Mouse (Mus musculus) midbrain, embryonic 15.5 days (tissue): ENCODE results near the gene Gdap1l1. TPM values are rescaled to one million over a fixed set of nuclear protein-coding genes. Genes with fewer than 3 reads are reported as not detected.
"Not testable (repeated sequence)": the region's sequence is repeated elsewhere in the genome, so short reads cannot be mapped to it uniquely, and the experiment has no call there.

Experiments used
- ATAC-seq: fragments of 200-750 bp; cut with Nextera tagmentation; replicated peaks from 2 replicates; pipeline ENCODE4 v1.8.0; 2017; ENCODE audit warnings: moderate TSS enrichment
- H3K27ac ChIP-seq: fragments of 300-500 bp; sonication (generic); 2 replicates; pipeline ENCODE4 v1.5.1; 2015; ENCODE audit warnings: mild to moderate bottlenecking, inconsistent platforms
- H3K27me3 ChIP-seq: fragments of 300-500 bp; sonication (generic); replicated peaks from 2 replicates; pipeline ENCODE4 v1.6.1; 2015; ENCODE audit warnings: inconsistent platforms
- H3K36me3 ChIP-seq: fragments of 300-500 bp; sonication (generic); replicated peaks from 2 replicates; pipeline ENCODE4 v1.6.1; 2015; ENCODE audit warnings: inconsistent platforms
- H3K4me1 ChIP-seq: fragments of 300-500 bp; sonication (generic); 2 replicates; pipeline ENCODE4 v1.6.1; 2015; ENCODE audit warnings: inconsistent platforms
- H3K4me2 ChIP-seq: fragments of 300-500 bp; sonication (generic); 2 replicates; pipeline ENCODE4 v1.6.1; 2015; ENCODE audit warnings: inconsistent platforms, mild to moderate bottlenecking, moderate library complexity
- H3K4me3 ChIP-seq: fragments of 300-500 bp; sonication (generic); 2 replicates; pipeline ENCODE4 v1.5.1; 2015; ENCODE audit warnings: mild to moderate bottlenecking, inconsistent platforms
- H3K9ac ChIP-seq: fragments of 300-500 bp; sonication (generic); 2 replicates; pipeline ENCODE4 v1.6.1; 2015; ENCODE audit warnings: mild to moderate bottlenecking, inconsistent platforms
- H3K9me3 ChIP-seq: fragments of 300-500 bp; sonication (generic); 2 replicates; pipeline ENCODE4 v1.6.1; 2016; ENCODE audit warnings: inconsistent platforms
- WGBS: fragments of 180-500 bp; shearing (Covaris S2); methylation state at CpG from one replicate; pipeline ENCODE4 v1.1.7; 2015; ENCODE audit warnings: mixed read lengths; 5-methylcytosine and 5-hydroxymethylcytosine counted together
- polyA plus RNA-seq: library from polyadenylated mRNA; unstranded; fragments of >200 nt; fragmentation: Nextera tagmentation; extraction: Ambion mirVana; gene quantifications from 2 replicates; pipeline ENCODE4 v1.2.1, GENCODE M21; 2015

Gene Gdap1l1
- polyA plus RNA-seq, 1 experiment from 2014 or later: 145 TPM

GRCm38 (mm10) chr2:163458539-163459265, 20.4 kb downstream of the Gdap1l1 start:
- H3K36me3 ChIP-seq: peaks cover 10% of the 10 kb centered on the region
- H3K4me3 ChIP-seq: no peak overlapping the region
- 0 out of 2 replicates have a peak overlapping the region, but pooled peaks have one; percentile 4 for H3K9ac ChIP-seq
- ATAC-seq: peak; percentile 18; the same call in 1 of the 2 replicates
- H3K27me3 ChIP-seq: no peaks in the 10 kb centered on the region
- H3K9me3 ChIP-seq: no peaks in the 10 kb centered on the region
- peak overlapping the region; percentile 35; the same call in 1 of the 2 replicates for H3K4me2 ChIP-seq
- 54% methylated on average over 27 of the region's 27 CpGs for WGBS
- H3K27ac ChIP-seq: no peak overlapping the region
- peaks cover 7% of the 10 kb centered on the region; the same call in 1 of the 2 replicates for H3K4me1 ChIP-seq

DNA sequence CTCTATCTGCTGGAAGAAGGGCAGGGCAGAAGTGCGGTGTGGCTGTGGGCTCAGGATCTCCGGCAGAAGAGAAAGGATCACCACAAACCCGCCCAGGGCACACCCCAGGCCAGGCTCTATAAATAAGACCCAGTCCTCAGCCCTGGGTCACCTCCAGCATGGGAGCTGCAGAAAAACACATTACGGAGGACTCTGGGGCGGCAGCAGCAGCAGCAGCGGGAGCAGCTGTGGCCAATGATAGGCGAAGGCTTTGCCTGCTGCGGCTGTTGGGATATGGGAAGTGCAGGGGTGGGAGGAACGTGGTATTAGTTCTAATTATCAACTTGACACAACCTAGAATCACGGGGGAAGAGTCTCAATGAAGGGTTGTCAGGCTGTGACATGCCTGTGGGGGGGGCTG, 21.1 kb downstream of the Gdap1l1 start:
- Histone ChIP-seq H3K27ac (peak overlapping the region; percentile 36; the same call in 1 of the 2 replicates), H3K9ac (0 out of 2 replicates have a peak overlapping the region, but pooled peaks have one; percentile 4), H3K4me1 (peaks cover 7% of the 10 kb centered on the region; the same call in 1 of the 2 replicates), H3K4me3 (no peak overlapping the region), H3K36me3 (peaks cover 4% of the 10 kb centered on the region), H3K27me3 (no peaks in the 10 kb centered on the region), H3K9me3 (no peaks in the 10 kb centered on the region), H3K4me2 (peak overlapping the region; percentile 35)
- peak; percentile 38; the same call in 1 of the 2 replicates for ATAC-seq
- 51% methylated on average over 10 of the region's 10 CpGs for WGBS

- Histone ChIP-seq H3K27me3 (no peaks in the 10 kb centered on the region), H3K27ac (no peak overlapping the region), H3K9me3 (no peaks in the 10 kb centered on the region), H3K4me1 (peaks cover 7% of the 10 kb centered on the region; the same call in 1 of the 2 replicates), H3K4me3 (no peak overlapping the region), H3K36me3 (no peaks in the 10 kb centered on the region), H3K9ac (no peak overlapping the region), H3K4me2 (no peak overlapping the region)
- WGBS: 89% methylated on average over 8 of the region's 8 CpGs
- ATAC-seq: no peak
These were observed 22.3 kb downstream of the Gdap1l1 start for GRCm38 (mm10) chr2:163460622-163461021.

DNA sequence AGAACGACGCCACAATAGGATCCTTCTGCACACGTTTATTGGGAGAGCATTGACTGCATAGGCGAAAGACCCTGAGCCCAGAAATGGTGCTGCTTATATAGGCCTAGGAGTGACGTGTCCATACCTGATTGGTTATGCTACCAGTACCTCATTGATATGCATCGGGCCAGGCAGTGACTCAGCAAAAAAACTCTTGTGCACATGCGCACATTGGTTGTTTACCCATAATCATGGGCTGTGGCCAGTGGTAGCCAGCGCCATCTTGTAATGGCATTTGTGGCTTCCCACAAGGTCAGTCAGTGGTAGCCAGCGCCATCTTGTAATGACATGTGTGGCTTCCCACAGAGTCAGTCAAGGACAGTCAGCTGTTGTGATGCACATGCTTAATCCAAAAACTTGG, 23.0 kb downstream of the Gdap1l1 start:
- 93% methylated on average over 9 of the region's 9 CpGs for WGBS
- not testable (repeated sequence) for H3K9ac ChIP-seq, H3K4me3 ChIP-seq, ATAC-seq, H3K4me2 ChIP-seq, H3K4me1 ChIP-seq, H3K9me3 ChIP-seq, H3K27ac ChIP-seq, H3K27me3 ChIP-seq, H3K36me3 ChIP-seq

- no peak overlapping the region for H3K27ac ChIP-seq
- H3K4me2 ChIP-seq: no peak overlapping the region
- H3K27me3 ChIP-seq: no peaks in the 10 kb centered on the region
- 87% methylated on average over 5 of the region's 5 CpGs for WGBS
- H3K9ac ChIP-seq: no peak overlapping the region
- no peaks in the 10 kb centered on the region for H3K9me3 ChIP-seq
- no peak for ATAC-seq
- no peak overlapping the region for H3K4me3 ChIP-seq
- peaks cover 7% of the 10 kb centered on the region; the same call in 1 of the 2 replicates for H3K4me1 ChIP-seq
- H3K36me3 ChIP-seq: no peaks in the 10 kb centered on the region; the same call in 1 of the 2 replicates
These were observed 24.1 kb downstream of the Gdap1l1 start for GRCm38 (mm10) chr2:163462386-163462785.

DNA sequence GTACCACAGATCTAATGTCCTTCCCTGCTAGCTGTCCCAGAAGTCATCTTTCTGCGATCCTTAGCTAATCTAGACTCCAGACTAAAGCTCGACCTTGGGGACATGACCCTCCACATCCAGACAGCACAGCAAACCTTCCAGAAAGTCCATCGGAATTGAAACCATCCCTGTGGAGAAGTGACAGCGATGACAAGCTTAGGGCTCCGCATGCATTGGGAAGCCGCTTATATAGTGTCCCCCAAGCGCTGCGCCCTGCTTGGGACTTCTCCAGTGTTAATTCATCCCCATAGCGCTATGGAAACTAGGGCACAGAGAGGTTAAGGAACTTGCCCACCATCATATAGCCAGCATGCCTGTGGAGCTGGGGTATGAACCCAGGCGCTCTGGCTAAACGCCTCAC, 24.5 kb downstream of the Gdap1l1 start:
- H3K4me3 ChIP-seq: no peak overlapping the region
- H3K9ac ChIP-seq: no peak overlapping the region
- H3K27me3 ChIP-seq: no peaks in the 10 kb centered on the region
- peaks cover 7% of the 10 kb centered on the region; the same call in 1 of the 2 replicates for H3K4me1 ChIP-seq
- ATAC-seq: no peak
- H3K27ac ChIP-seq: no peak overlapping the region
- H3K36me3 ChIP-seq: peaks cover 3% of the 10 kb centered on the region; the same call in 1 of the 2 replicates
- no peaks in the 10 kb centered on the region for H3K9me3 ChIP-seq
- 75% methylated on average over 11 of the region's 11 CpGs for WGBS
- H3K4me2 ChIP-seq: no peak overlapping the region

DNA sequence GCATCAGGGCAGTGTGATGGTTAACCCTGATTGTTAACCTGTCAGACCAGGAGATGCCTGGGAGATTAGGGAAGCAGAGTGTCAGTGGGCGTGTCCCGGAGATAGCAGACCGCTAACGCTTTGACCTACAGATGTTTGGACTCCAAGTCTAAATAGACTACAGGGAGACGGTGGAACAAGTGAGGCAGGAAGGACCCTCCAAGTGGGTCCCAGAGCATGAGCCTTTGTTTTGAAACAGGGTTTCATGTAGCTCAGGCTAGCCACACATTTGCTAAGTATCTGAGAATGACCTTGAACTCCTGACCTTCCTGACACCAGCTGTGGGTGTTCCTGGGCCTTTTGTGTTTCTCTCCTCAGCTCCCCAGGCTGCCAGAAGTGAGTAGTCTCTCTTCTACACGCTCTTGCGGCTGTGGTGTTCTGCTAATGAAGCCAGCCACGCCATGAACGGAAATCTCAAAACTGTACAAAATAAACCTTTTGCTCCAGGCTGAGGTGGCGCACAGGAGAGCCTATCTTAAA, 25.0 kb downstream of the Gdap1l1 start:
- Histone ChIP-seq H3K27ac (no peak overlapping the region), H3K4me3 (no peak overlapping the region), H3K27me3 (no peaks in the 10 kb centered on the region), H3K9ac (no peak overlapping the region), H3K4me1 (peaks cover 7% of the 10 kb centered on the region; the same call in 1 of the 2 replicates), H3K9me3 (no peaks in the 10 kb centered on the region), H3K36me3 (peaks cover 8% of the 10 kb centered on the region; the same call in 1 of the 2 replicates), H3K4me2 (no peak overlapping the region)
- ATAC-seq: no peak
- 70% methylated on average over 10 of the region's 10 CpGs for WGBS

GRCm38 (mm10) chr2:163463998-163464397, 25.7 kb downstream of the Gdap1l1 start:
- no peaks in the 10 kb centered on the region for H3K27me3 ChIP-seq
- H3K4me1 ChIP-seq: peaks cover 5% of the 10 kb centered on the region; the same call in 1 of the 2 replicates
- H3K9ac ChIP-seq: no peak overlapping the region
- no peak overlapping the region for H3K4me3 ChIP-seq
- 80% methylated on average over 4 of the region's 4 CpGs for WGBS
- no peak overlapping the region for H3K4me2 ChIP-seq
- peaks cover 14% of the 10 kb centered on the region for H3K36me3 ChIP-seq
- no peaks in the 10 kb centered on the region for H3K9me3 ChIP-seq
- no peak overlapping the region for H3K27ac ChIP-seq
- no peak for ATAC-seq

GRCm38 (mm10) chr2:163464562-163464961, 26.3 kb downstream of the Gdap1l1 start:
- ATAC-seq: no peak
- H3K9ac ChIP-seq: no peak overlapping the region
- H3K4me1 ChIP-seq: no peaks in the 10 kb centered on the region
- no peaks in the 10 kb centered on the region for H3K27me3 ChIP-seq
- H3K36me3 ChIP-seq: peaks cover 20% of the 10 kb centered on the region
- no peak overlapping the region for H3K4me2 ChIP-seq
- WGBS: 82% methylated on average over 6 of the region's 6 CpGs
- no peak overlapping the region for H3K4me3 ChIP-seq
- H3K9me3 ChIP-seq: no peaks in the 10 kb centered on the region
- no peak overlapping the region for H3K27ac ChIP-seq

DNA sequence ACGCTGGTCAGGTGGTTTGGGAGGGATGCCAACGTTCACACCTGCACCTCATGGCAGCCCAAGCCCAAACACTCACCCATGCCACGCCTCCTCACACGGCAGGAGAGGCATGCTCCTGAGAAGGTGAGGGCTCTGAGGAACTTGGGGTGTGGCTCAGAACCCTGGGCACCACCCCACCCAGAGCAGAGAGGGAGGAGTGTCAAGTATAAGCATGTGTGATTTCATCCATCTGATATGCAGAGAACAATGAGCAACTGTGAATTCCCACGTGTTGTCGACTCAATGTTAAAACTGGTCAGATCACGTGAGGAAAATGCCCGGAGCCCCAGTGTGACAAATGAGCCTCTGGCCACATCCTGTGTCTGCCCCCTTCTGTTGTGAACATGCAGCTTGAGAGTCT, 28.5 kb downstream of the Gdap1l1 start:
- no peak overlapping the region for H3K4me3 ChIP-seq
- H3K27ac ChIP-seq: no peak overlapping the region
- H3K4me1 ChIP-seq: peaks cover 9% of the 10 kb centered on the region
- no peak overlapping the region for H3K4me2 ChIP-seq
- no peak for ATAC-seq
- H3K27me3 ChIP-seq: no peaks in the 10 kb centered on the region
- H3K9me3 ChIP-seq: no peaks in the 10 kb centered on the region
- WGBS: 84% methylated on average over 8 of the region's 8 CpGs
- no peak overlapping the region for H3K9ac ChIP-seq
- H3K36me3 ChIP-seq: peaks cover 21% of the 10 kb centered on the region

DNA sequence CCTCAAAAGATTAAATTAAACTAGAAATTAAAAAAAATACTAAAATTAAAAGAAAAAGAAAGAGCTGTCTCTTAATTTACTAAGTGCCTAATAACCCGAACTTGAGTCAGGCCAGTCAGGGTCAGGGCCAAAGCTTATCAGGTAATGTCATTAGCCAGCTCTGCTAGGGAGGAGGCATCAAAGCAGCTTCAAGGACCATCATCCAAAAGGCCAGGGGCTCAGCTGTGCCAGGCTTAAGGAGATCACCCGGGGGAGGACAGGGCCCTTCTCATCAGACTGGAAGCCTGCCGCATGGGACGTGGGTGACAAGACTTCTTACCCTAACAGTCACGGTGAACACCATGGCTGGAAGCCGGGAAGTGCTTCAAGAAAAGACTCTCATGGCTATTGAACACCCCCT, 29.3 kb downstream of the Gdap1l1 start:
- ATAC-seq: no peak
- WGBS: 94% methylated on average over 6 of the region's 6 CpGs
- Histone ChIP-seq H3K9me3 (no peaks in the 10 kb centered on the region), H3K4me3 (no peak overlapping the region), H3K36me3 (peaks cover 21% of the 10 kb centered on the region), H3K27ac (no peak overlapping the region), H3K27me3 (no peaks in the 10 kb centered on the region), H3K4me2 (no peak overlapping the region), H3K9ac (no peak overlapping the region), H3K4me1 (peaks cover 10% of the 10 kb centered on the region)

DNA sequence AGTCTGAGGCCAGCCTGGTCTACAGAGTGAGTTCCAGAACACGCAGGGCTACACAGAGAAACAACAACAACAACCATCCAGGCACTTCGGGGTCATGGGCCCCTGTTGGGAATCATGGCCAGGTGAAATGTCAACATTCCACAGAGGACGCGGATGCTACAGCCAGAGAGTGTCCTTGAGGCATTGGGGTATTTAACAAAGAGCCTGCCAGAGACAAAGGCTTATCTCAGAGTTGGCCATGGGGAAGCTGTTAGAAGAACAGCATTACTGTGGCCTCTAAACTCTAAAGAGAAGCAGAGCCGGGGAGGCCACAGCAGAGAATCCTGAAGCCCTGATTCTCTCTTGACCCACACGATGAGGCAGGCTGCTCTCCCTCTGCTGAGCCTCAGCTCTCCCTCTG, 30.6 kb downstream of the Gdap1l1 start:
- peaks cover 10% of the 10 kb centered on the region for H3K4me1 ChIP-seq
- H3K9me3 ChIP-seq: no peaks in the 10 kb centered on the region
- H3K36me3 ChIP-seq: peaks cover 21% of the 10 kb centered on the region
- WGBS: 92% methylated on average over 6 of the region's 6 CpGs
- H3K27ac ChIP-seq: no peak overlapping the region
- H3K4me3 ChIP-seq: no peak overlapping the region
- ATAC-seq: no peak
- no peak overlapping the region for H3K9ac ChIP-seq
- no peak overlapping the region for H3K4me2 ChIP-seq
- H3K27me3 ChIP-seq: no peaks in the 10 kb centered on the region
